Mouse (Mus musculus): Measurements from ENCODE around the gene Pde4b. TPM values are rescaled to one million over a fixed set of nuclear protein-coding genes. Genes with fewer than 3 reads are reported as not detected.

Pde4b gene
- polyA plus RNA-seq, 1 experiment from 2014 or later, result 35.4 TPM

- H3K4me3 ChIP-seq (ENCODE audit: low read length), result no peak overlapping the region
- H3K4me1 ChIP-seq (replicated peaks; ENCODE audit: control insufficient read depth, insufficient read depth, low read length), result peaks cover 36% of the 10 kb centered on the region
- ATAC-seq (ENCODE audit: low read depth), result no peak
- H3K4me2 ChIP-seq (ENCODE audit: low read depth, low read length), result no peak overlapping the region
- H3K9me3 ChIP-seq (ENCODE audit: control insufficient read depth, low read length), result no peaks in the 10 kb centered on the region
- 84% methylated on average over 5 of the region's 5 CpGs for WGBS
- H3K27ac ChIP-seq (ENCODE audit: low read length), result no peak overlapping the region
- no peaks in the 10 kb centered on the region for H3K27me3 ChIP-seq (ENCODE audit: control insufficient read depth, insufficient read depth, low read depth, low read length)
- H3K36me3 ChIP-seq (ENCODE audit: control insufficient read depth, insufficient read depth, low read length), result no peaks in the 10 kb centered on the region
- no peak overlapping the region for H3K9ac ChIP-seq (ENCODE audit: low read length)
Observed at GRCm38 (mm10) chr4:102633241-102633640, 545.9 kb downstream of the Pde4b start.

GRCm38 (mm10) chr4:102635258-102635657 lies 547.9 kb downstream of the Pde4b start:
- Histone ChIP-seq H3K4me1 (replicated peaks; ENCODE audit: control insufficient read depth, insufficient read depth, low read length) (peaks cover 34% of the 10 kb centered on the region), H3K4me2 (ENCODE audit: low read depth, low read length) (peak overlapping the region; percentile 21; the same call in 1 of the 2 replicates), H3K4me3 (ENCODE audit: low read length) (no peak overlapping the region), H3K9ac (ENCODE audit: low read length) (peak overlapping the region; percentile 29; the same call in 1 of the 2 replicates), H3K27me3 (ENCODE audit: control insufficient read depth, insufficient read depth, low read depth, low read length) (no peaks in the 10 kb centered on the region), H3K9me3 (ENCODE audit: control insufficient read depth, low read length) (no peaks in the 10 kb centered on the region), H3K27ac (ENCODE audit: low read length) (peak overlapping the region; percentile 95), H3K36me3 (ENCODE audit: control insufficient read depth, insufficient read depth, low read length) (no peaks in the 10 kb centered on the region)
- WGBS, result 7% methylated on average over 9 of the region's 9 CpGs
- peak; percentile 87 for ATAC-seq (ENCODE audit: low read depth)

- no peak overlapping the region for H3K4me3 ChIP-seq (ENCODE audit: low read length)
- H3K4me1 ChIP-seq (replicated peaks; ENCODE audit: control insufficient read depth, insufficient read depth, low read length), result peaks cover 32% of the 10 kb centered on the region
- H3K4me2 ChIP-seq (ENCODE audit: low read depth, low read length), result no peak overlapping the region
- no peak overlapping the region for H3K9ac ChIP-seq (ENCODE audit: low read length)
- H3K36me3 ChIP-seq (ENCODE audit: control insufficient read depth, insufficient read depth, low read length), result no peaks in the 10 kb centered on the region
- 24% methylated on average over 8 of the region's 8 CpGs for WGBS
- peak; percentile 70 for ATAC-seq (ENCODE audit: low read depth)
- no peaks in the 10 kb centered on the region for H3K27me3 ChIP-seq (ENCODE audit: control insufficient read depth, insufficient read depth, low read depth, low read length)
- H3K27ac ChIP-seq (ENCODE audit: low read length), result peak overlapping the region; percentile 95
- no peaks in the 10 kb centered on the region for H3K9me3 ChIP-seq (ENCODE audit: control insufficient read depth, low read length)
Observed at GRCm38 (mm10) chr4:102635944-102636343, 548.6 kb downstream of the Pde4b start.

- 52% methylated on average over 4 of the region's 4 CpGs for WGBS
- H3K27me3 ChIP-seq (ENCODE audit: control insufficient read depth, insufficient read depth, low read depth, low read length), result no peaks in the 10 kb centered on the region
Observed at GRCm38 (mm10) chr4:102637348-102637910, 550.1 kb downstream of the Pde4b start.

GRCm38 (mm10) chr4:102640942-102641341 lies 553.6 kb downstream of the Pde4b start:
- 78% methylated on average over 4 of the region's 4 CpGs for WGBS

More at GRCm38 (mm10) chr4:102637348-102637910, 550.1 kb downstream of the Pde4b start:
- peaks cover 27% of the 10 kb centered on the region for H3K4me1 ChIP-seq (replicated peaks; ENCODE audit: control insufficient read depth, insufficient read depth, low read length)
- ATAC-seq (ENCODE audit: low read depth), result peak; percentile 24; the same call in 1 of the 2 replicates
- H3K36me3 ChIP-seq (ENCODE audit: control insufficient read depth, insufficient read depth, low read length), result no peaks in the 10 kb centered on the region
- no peak overlapping the region for H3K4me3 ChIP-seq (ENCODE audit: low read length)
- H3K27ac ChIP-seq (ENCODE audit: low read length), result peak overlapping the region; percentile 67
- no peaks in the 10 kb centered on the region for H3K9me3 ChIP-seq (ENCODE audit: control insufficient read depth, low read length)
- no peak overlapping the region for H3K4me2 ChIP-seq (ENCODE audit: low read depth, low read length)
- H3K9ac ChIP-seq (ENCODE audit: low read length), result no peak overlapping the region

GRCm38 (mm10) chr4:102644062-102644461 lies 556.7 kb downstream of the Pde4b start:
- Histone ChIP-seq H3K9ac (ENCODE audit: low read length) (no peak overlapping the region), H3K4me2 (ENCODE audit: low read depth, low read length) (no peak overlapping the region), H3K36me3 (ENCODE audit: control insufficient read depth, insufficient read depth, low read length) (no peaks in the 10 kb centered on the region), H3K27me3 (ENCODE audit: control insufficient read depth, insufficient read depth, low read depth, low read length) (no peaks in the 10 kb centered on the region), H3K27ac (ENCODE audit: low read length) (no peak overlapping the region), H3K4me1 (replicated peaks; ENCODE audit: control insufficient read depth, insufficient read depth, low read length) (no peaks in the 10 kb centered on the region), H3K4me3 (ENCODE audit: low read length) (no peak overlapping the region), H3K9me3 (ENCODE audit: control insufficient read depth, low read length) (no peaks in the 10 kb centered on the region)
- no peak for ATAC-seq (ENCODE audit: low read depth)
- WGBS, result 73% methylated on average over 6 of the region's 6 CpGs

More at GRCm38 (mm10) chr4:102640942-102641341, 553.6 kb downstream of the Pde4b start:
- H3K4me2 ChIP-seq (ENCODE audit: low read depth, low read length), result no peak overlapping the region
- H3K9ac ChIP-seq (ENCODE audit: low read length), result no peak overlapping the region
- H3K4me3 ChIP-seq (ENCODE audit: low read length), result no peak overlapping the region
- ATAC-seq (ENCODE audit: low read depth), result no peak
- no peak overlapping the region for H3K27ac ChIP-seq (ENCODE audit: low read length)
- no peaks in the 10 kb centered on the region for H3K36me3 ChIP-seq (ENCODE audit: control insufficient read depth, insufficient read depth, low read length)
- peaks cover 15% of the 10 kb centered on the region for H3K4me1 ChIP-seq (replicated peaks; ENCODE audit: control insufficient read depth, insufficient read depth, low read length)
- no peaks in the 10 kb centered on the region for H3K9me3 ChIP-seq (ENCODE audit: control insufficient read depth, low read length)
- H3K27me3 ChIP-seq (ENCODE audit: control insufficient read depth, insufficient read depth, low read depth, low read length), result no peaks in the 10 kb centered on the region

GRCm38 (mm10) chr4:102647056-102647455 lies 559.7 kb downstream of the Pde4b start:
- 25% methylated on average over 2 of the region's 2 CpGs for WGBS
- no peak overlapping the region for H3K27ac ChIP-seq (ENCODE audit: low read length)
- no peak for ATAC-seq (ENCODE audit: low read depth)
- no peak overlapping the region for H3K4me3 ChIP-seq (ENCODE audit: low read length)
- no peak overlapping the region for H3K4me2 ChIP-seq (ENCODE audit: low read depth, low read length)
- H3K9ac ChIP-seq (ENCODE audit: low read length), result no peak overlapping the region
- no peaks in the 10 kb centered on the region for H3K27me3 ChIP-seq (ENCODE audit: control insufficient read depth, insufficient read depth, low read depth, low read length)
- H3K9me3 ChIP-seq (ENCODE audit: control insufficient read depth, low read length), result no peaks in the 10 kb centered on the region
- H3K4me1 ChIP-seq (replicated peaks; ENCODE audit: control insufficient read depth, insufficient read depth, low read length), result no peaks in the 10 kb centered on the region
- H3K36me3 ChIP-seq (ENCODE audit: control insufficient read depth, insufficient read depth, low read length), result no peaks in the 10 kb centered on the region

GRCm38 (mm10) chr4:102655331-102655730 lies 568.0 kb downstream of the Pde4b start:
- Histone ChIP-seq H3K27me3 (ENCODE audit: control insufficient read depth, insufficient read depth, low read depth, low read length) (no peaks in the 10 kb centered on the region), H3K36me3 (ENCODE audit: control insufficient read depth, insufficient read depth, low read length) (no peaks in the 10 kb centered on the region), H3K4me3 (ENCODE audit: low read length) (no peak overlapping the region), H3K4me1 (replicated peaks; ENCODE audit: control insufficient read depth, insufficient read depth, low read length) (no peaks in the 10 kb centered on the region), H3K9ac (ENCODE audit: low read length) (no peak overlapping the region), H3K27ac (ENCODE audit: low read length) (no peak overlapping the region), H3K4me2 (ENCODE audit: low read depth, low read length) (no peak overlapping the region), H3K9me3 (ENCODE audit: control insufficient read depth, low read length) (no peaks in the 10 kb centered on the region)
- ATAC-seq (ENCODE audit: low read depth), result no peak
- 72% methylated on average over 7 of the region's 7 CpGs for WGBS

GRCm38 (mm10) chr4:102656494-102657036 lies 569.2 kb downstream of the Pde4b start:
- WGBS, result 4% methylated on average over 3 of the region's 3 CpGs
- Histone ChIP-seq H3K4me3 (ENCODE audit: low read length) (no peak overlapping the region), H3K27me3 (ENCODE audit: control insufficient read depth, insufficient read depth, low read depth, low read length) (no peaks in the 10 kb centered on the region), H3K4me1 (replicated peaks; ENCODE audit: control insufficient read depth, insufficient read depth, low read length) (no peaks in the 10 kb centered on the region), H3K9me3 (ENCODE audit: control insufficient read depth, low read length) (no peaks in the 10 kb centered on the region), H3K9ac (ENCODE audit: low read length) (no peak overlapping the region), H3K4me2 (ENCODE audit: low read depth, low read length) (no peak overlapping the region), H3K27ac (ENCODE audit: low read length) (no peak overlapping the region), H3K36me3 (ENCODE audit: control insufficient read depth, insufficient read depth, low read length) (no peaks in the 10 kb centered on the region)
- ATAC-seq (ENCODE audit: low read depth), result peak; percentile 67; the same call in 1 of the 2 replicates

Data from lung, embryonic 16.5 days (tissue).